Mouse (Mus musculus) limb, embryonic 10.5 days (tissue): ENCODE data around the gene Olfr420. TPM values are rescaled to one million over a fixed set of nuclear protein-coding genes. Genes with fewer than 3 reads are reported as not detected.

Experiments
- DNase-seq: peaks from one replicate; pipeline ENCODE4 v3.0.0-alpha.2; 2017; ENCODE audit warnings: low spot score
- H3K27ac ChIP-seq: fragments of 300-500 bp; sonication (generic); 2 replicates; pipeline ENCODE4 v1.5.1; 2016; ENCODE audit warnings: mild to moderate bottlenecking
- H3K27me3 ChIP-seq: fragments of 300-500 bp; sonication (generic); 2 replicates; pipeline ENCODE4 v1.6.1; 2016; ENCODE audit warnings: low read depth, mild to moderate bottlenecking; ENCODE audit not compliant: poor library complexity, severe bottlenecking
- H3K36me3 ChIP-seq: fragments of 300-500 bp; sonication (generic); 2 replicates; pipeline ENCODE4 v1.6.1; 2016; ENCODE audit warnings: mild to moderate bottlenecking, moderate library complexity
- H3K4me1 ChIP-seq: fragments of 300-500 bp; sonication (generic); 2 replicates; pipeline ENCODE4 v1.6.1; 2016
- H3K4me3 ChIP-seq: fragments of 300-500 bp; sonication (generic); 2 replicates; pipeline ENCODE4 v1.5.1; 2016; ENCODE audit warnings: mild to moderate bottlenecking, moderate library complexity
- H3K9me3 ChIP-seq: fragments of 300-500 bp; sonication (generic); replicated peaks from 2 replicates; pipeline ENCODE4 v1.6.1; 2016; ENCODE audit warnings: mild to moderate bottlenecking
- WGBS: fragments of 180-500 bp; shearing (Covaris S2); methylation state at CpG from one replicate; pipeline ENCODE4 v1.1.7; 2016; 5-methylcytosine and 5-hydroxymethylcytosine counted together
- polyA plus RNA-seq: library from polyadenylated mRNA; unstranded; fragments of >200 nt; fragmentation: Nextera tagmentation; extraction: Ambion mirVana; gene quantifications from 2 replicates; pipeline ENCODE4 v1.2.1, GENCODE M21; 2016

Olfr420 gene
- polyA plus RNA-seq, 1 experiment from 2014 or later, result not detected

GRCm38 (mm10) chr1:174172605-174173004 is 17.2 kb downstream of the Olfr420 start, which contains the start of gene Spta1:
Gene Spta1 (plus strand): TSS chr1:174172776.
- Histone ChIP-seq H3K4me3 (no peak within 1 kb of the TSS), H3K27me3 (no peaks in the 10 kb centered on the region), H3K36me3 (no peaks in the 10 kb centered on the region), H3K27ac (no peak within 1 kb of the TSS), H3K9me3 (no peaks in the 10 kb centered on the region), H3K4me1 (no peaks in the 10 kb centered on the region)
- DNase-seq, result no peak
- 69% methylated on average over 3 of the region's 3 CpGs for WGBS

DNA sequence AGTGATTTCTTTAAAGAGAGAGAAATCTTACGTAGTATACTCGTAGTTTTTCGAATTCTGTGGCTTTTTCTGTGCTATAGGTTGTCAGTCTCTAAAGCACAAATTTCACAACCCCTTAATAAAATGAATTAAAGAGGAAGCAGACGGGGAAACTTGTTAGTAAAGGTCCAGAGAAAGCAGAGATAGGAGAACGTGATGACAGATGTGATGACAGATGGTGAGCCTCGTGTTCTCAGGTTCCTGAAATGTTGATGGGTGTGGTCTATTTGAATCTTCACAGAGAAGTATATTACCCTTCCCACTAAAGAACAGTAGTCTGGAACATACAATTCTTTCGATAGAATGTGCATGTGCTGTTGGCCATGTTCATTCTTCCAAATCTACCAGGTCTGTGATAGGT is 49.3 kb downstream of the Olfr420 start:
- H3K27ac ChIP-seq, result no peak overlapping the region
- H3K4me1 ChIP-seq, result no peaks in the 10 kb centered on the region
- H3K36me3 ChIP-seq, result no peaks in the 10 kb centered on the region
- no peak for DNase-seq
- 81% methylated on average over 7 of the region's 7 CpGs for WGBS
- no peak overlapping the region for H3K4me3 ChIP-seq
- H3K27me3 ChIP-seq, result no peaks in the 10 kb centered on the region
- no peaks in the 10 kb centered on the region for H3K9me3 ChIP-seq

Other genes with a start within 250 kb of the Olfr420 start
- 0.19 TPM in 1 of 2 replicates, not detected in the other for gene Ifi211, start 242.6 kb upstream of the Olfr420 start, polyA plus RNA-seq
- gene Mndal, start 213.1 kb upstream of the Olfr420 start, polyA plus RNA-seq, result 0.43 TPM in 1 of 2 replicates, not detected in the other
- not detected in 2 replicates for gene Ifi203, start 213.0 kb upstream of the Olfr420 start, polyA plus RNA-seq
- not detected in 2 replicates for gene Ifi202b, start 172.9 kb upstream of the Olfr420 start, polyA plus RNA-seq
- not detected in 2 replicates for gene Ifi205, start 123.8 kb upstream of the Olfr420 start, polyA plus RNA-seq
- not detected in 2 replicates for gene Olfr433, start 114.9 kb upstream of the Olfr420 start, polyA plus RNA-seq
- not detected in 2 replicates for gene Olfr432, start 106.4 kb upstream of the Olfr420 start, polyA plus RNA-seq
- gene Olfr430, start 89.0 kb upstream of the Olfr420 start, polyA plus RNA-seq, result not detected in 2 replicates
- gene Olfr429, start 71.3 kb upstream of the Olfr420 start, polyA plus RNA-seq, result not detected in 2 replicates
- not detected in 2 replicates for gene Olfr427, start 58.7 kb upstream of the Olfr420 start, polyA plus RNA-seq
- gene Olfr231, start 34.5 kb upstream of the Olfr420 start, polyA plus RNA-seq, result not detected in 2 replicates
- gene Olfr424, start 24.1 kb upstream of the Olfr420 start, polyA plus RNA-seq, result not detected in 2 replicates
- 1.4 TPM in 2 replicates for gene Spta1, start 17.1 kb downstream of the Olfr420 start, polyA plus RNA-seq
- not detected in 2 replicates for gene Olfr419, start 96.4 kb downstream of the Olfr420 start, polyA plus RNA-seq
- not detected in 2 replicates for gene Mptx1, start 174.9 kb downstream of the Olfr420 start, polyA plus RNA-seq
- not detected in 2 replicates for gene Olfr417, start 209.5 kb downstream of the Olfr420 start, polyA plus RNA-seq
- gene Olfr248, start 235.4 kb downstream of the Olfr420 start, polyA plus RNA-seq, result not detected in 2 replicates